Mouse (Mus musculus): ENCODE measurements around the gene Synpo2l. TPM values are rescaled to one million over a fixed set of nuclear protein-coding genes. Genes with fewer than 3 reads are reported as not detected.

The Synpo2l gene
- polyA plus RNA-seq, 1 experiment from 2014 or later: 0.26 TPM

GRCm38 (mm10) chr14:20622412-20622811 lies 45.7 kb downstream of the Synpo2l start:
- H3K27me3 ChIP-seq (ENCODE audit: control insufficient read depth, insufficient read depth, low read length): no peaks in the 10 kb centered on the region
- no peak for ATAC-seq (ENCODE audit: low FRiP score, low TSS enrichment)
- 87% methylated on average over 2 of the region's 2 CpGs for WGBS
- no peak overlapping the region for H3K27ac ChIP-seq (ENCODE audit: low read depth, low read length)
- no peak overlapping the region for H3K4me3 ChIP-seq (ENCODE audit: low read length)
- H3K9me3 ChIP-seq (ENCODE audit: control insufficient read depth, low read length): no peaks in the 10 kb centered on the region
- no peak overlapping the region for H3K4me2 ChIP-seq (replicated peaks; ENCODE audit: low read depth, low read length)
- H3K36me3 ChIP-seq (ENCODE audit: control insufficient read depth, insufficient read depth, low read length): no peaks in the 10 kb centered on the region
- no peak overlapping the region for H3K9ac ChIP-seq (ENCODE audit: low read depth, low read length)
- no peaks in the 10 kb centered on the region for H3K4me1 ChIP-seq (ENCODE audit: control insufficient read depth, insufficient read depth, low read length)

GRCm38 (mm10) chr14:20621903-20622302 lies 46.3 kb downstream of the Synpo2l start:
- Histone ChIP-seq H3K4me2 (replicated peaks; ENCODE audit: low read depth, low read length) (no peak overlapping the region), H3K9ac (ENCODE audit: low read depth, low read length) (no peak overlapping the region), H3K36me3 (ENCODE audit: control insufficient read depth, insufficient read depth, low read length) (no peaks in the 10 kb centered on the region), H3K4me3 (ENCODE audit: low read length) (no peak overlapping the region), H3K27ac (ENCODE audit: low read depth, low read length) (no peak overlapping the region), H3K9me3 (ENCODE audit: control insufficient read depth, low read length) (no peaks in the 10 kb centered on the region), H3K27me3 (ENCODE audit: control insufficient read depth, insufficient read depth, low read length) (no peaks in the 10 kb centered on the region), H3K4me1 (ENCODE audit: control insufficient read depth, insufficient read depth, low read length) (no peaks in the 10 kb centered on the region)
- 88% methylated on average over 2 of the region's 2 CpGs for WGBS
- no peak for ATAC-seq (ENCODE audit: low FRiP score, low TSS enrichment)

- Histone ChIP-seq H3K4me3 (ENCODE audit: low read length) (no peak overlapping the region), H3K9me3 (ENCODE audit: control insufficient read depth, low read length) (no peaks in the 10 kb centered on the region), H3K9ac (ENCODE audit: low read depth, low read length) (no peak overlapping the region), H3K4me1 (ENCODE audit: control insufficient read depth, insufficient read depth, low read length) (no peaks in the 10 kb centered on the region), H3K27ac (ENCODE audit: low read depth, low read length) (no peak overlapping the region), H3K4me2 (replicated peaks; ENCODE audit: low read depth, low read length) (no peak overlapping the region), H3K27me3 (ENCODE audit: control insufficient read depth, insufficient read depth, low read length) (no peaks in the 10 kb centered on the region), H3K36me3 (ENCODE audit: control insufficient read depth, insufficient read depth, low read length) (no peaks in the 10 kb centered on the region)
- ATAC-seq (ENCODE audit: low FRiP score, low TSS enrichment): no peak
These were observed 49.0 kb downstream of the Synpo2l start for GRCm38 (mm10) chr14:20619131-20619530.

GRCm38 (mm10) chr14:20618211-20618610 lies 49.9 kb downstream of the Synpo2l start:
- no peak for ATAC-seq (ENCODE audit: low FRiP score, low TSS enrichment)
- Histone ChIP-seq H3K27ac (ENCODE audit: low read depth, low read length) (no peak overlapping the region), H3K4me2 (replicated peaks; ENCODE audit: low read depth, low read length) (no peak overlapping the region), H3K4me3 (ENCODE audit: low read length) (no peak overlapping the region), H3K9ac (ENCODE audit: low read depth, low read length) (no peak overlapping the region), H3K4me1 (ENCODE audit: control insufficient read depth, insufficient read depth, low read length) (no peaks in the 10 kb centered on the region), H3K36me3 (ENCODE audit: control insufficient read depth, insufficient read depth, low read length) (no peaks in the 10 kb centered on the region), H3K27me3 (ENCODE audit: control insufficient read depth, insufficient read depth, low read length) (no peaks in the 10 kb centered on the region), H3K9me3 (ENCODE audit: control insufficient read depth, low read length) (no peaks in the 10 kb centered on the region)
- 73% methylated on average over 5 of the region's 5 CpGs for WGBS

- Histone ChIP-seq H3K9ac (ENCODE audit: low read depth, low read length) (no peak overlapping the region), H3K4me1 (ENCODE audit: control insufficient read depth, insufficient read depth, low read length) (no peaks in the 10 kb centered on the region), H3K27ac (ENCODE audit: low read depth, low read length) (no peak overlapping the region), H3K4me3 (ENCODE audit: low read length) (no peak overlapping the region), H3K27me3 (ENCODE audit: control insufficient read depth, insufficient read depth, low read length) (no peaks in the 10 kb centered on the region), H3K9me3 (ENCODE audit: control insufficient read depth, low read length) (no peaks in the 10 kb centered on the region), H3K36me3 (ENCODE audit: control insufficient read depth, insufficient read depth, low read length) (no peaks in the 10 kb centered on the region), H3K4me2 (replicated peaks; ENCODE audit: low read depth, low read length) (no peak overlapping the region)
- 22% methylated on average over 2 of the region's 2 CpGs for WGBS
- no peak for ATAC-seq (ENCODE audit: low FRiP score, low TSS enrichment)
These were observed 51.7 kb downstream of the Synpo2l start for GRCm38 (mm10) chr14:20616421-20616820.

GRCm38 (mm10) chr14:20615075-20615474 lies 53.1 kb downstream of the Synpo2l start:
- no peak for ATAC-seq (ENCODE audit: low FRiP score, low TSS enrichment)
- Histone ChIP-seq H3K4me2 (replicated peaks; ENCODE audit: low read depth, low read length) (no peak overlapping the region), H3K36me3 (ENCODE audit: control insufficient read depth, insufficient read depth, low read length) (no peaks in the 10 kb centered on the region), H3K9ac (ENCODE audit: low read depth, low read length) (no peak overlapping the region), H3K27ac (ENCODE audit: low read depth, low read length) (no peak overlapping the region), H3K9me3 (ENCODE audit: control insufficient read depth, low read length) (no peaks in the 10 kb centered on the region), H3K4me1 (ENCODE audit: control insufficient read depth, insufficient read depth, low read length) (no peaks in the 10 kb centered on the region), H3K27me3 (ENCODE audit: control insufficient read depth, insufficient read depth, low read length) (no peaks in the 10 kb centered on the region), H3K4me3 (ENCODE audit: low read length) (no peak overlapping the region)
- WGBS: 97% methylated on average over 2 of the region's 2 CpGs

- no peak overlapping the region for H3K4me3 ChIP-seq (ENCODE audit: low read length)
- no peak overlapping the region for H3K9ac ChIP-seq (ENCODE audit: low read depth, low read length)
- no peaks in the 10 kb centered on the region for H3K4me1 ChIP-seq (ENCODE audit: control insufficient read depth, insufficient read depth, low read length)
- no peaks in the 10 kb centered on the region for H3K36me3 ChIP-seq (ENCODE audit: control insufficient read depth, insufficient read depth, low read length)
- no peak overlapping the region for H3K27ac ChIP-seq (ENCODE audit: low read depth, low read length)
- no peak overlapping the region for H3K4me2 ChIP-seq (replicated peaks; ENCODE audit: low read depth, low read length)
- no peaks in the 10 kb centered on the region for H3K9me3 ChIP-seq (ENCODE audit: control insufficient read depth, low read length)
- no peak for ATAC-seq (ENCODE audit: low FRiP score, low TSS enrichment)
- no peaks in the 10 kb centered on the region for H3K27me3 ChIP-seq (ENCODE audit: control insufficient read depth, insufficient read depth, low read length)
- 100% methylated on average over 1 of the region's 1 CpGs for WGBS
These were observed 55.3 kb downstream of the Synpo2l start for GRCm38 (mm10) chr14:20612820-20613219.

- Histone ChIP-seq H3K36me3 (ENCODE audit: control insufficient read depth, insufficient read depth, low read length) (no peaks in the 10 kb centered on the region), H3K27me3 (ENCODE audit: control insufficient read depth, insufficient read depth, low read length) (no peaks in the 10 kb centered on the region), H3K27ac (ENCODE audit: low read depth, low read length) (no peak overlapping the region), H3K9me3 (ENCODE audit: control insufficient read depth, low read length) (no peaks in the 10 kb centered on the region), H3K4me3 (ENCODE audit: low read length) (no peak overlapping the region), H3K4me1 (ENCODE audit: control insufficient read depth, insufficient read depth, low read length) (no peaks in the 10 kb centered on the region), H3K9ac (ENCODE audit: low read depth, low read length) (no peak overlapping the region), H3K4me2 (replicated peaks; ENCODE audit: low read depth, low read length) (0 out of 2 replicates have a peak overlapping the region, but pooled peaks have one; percentile 8)
- 76% methylated on average over 4 of the region's 4 CpGs for WGBS
- no peak for ATAC-seq (ENCODE audit: low FRiP score, low TSS enrichment)
These were observed 58.0 kb downstream of the Synpo2l start for GRCm38 (mm10) chr14:20610146-20610545.

- H3K27me3 ChIP-seq (ENCODE audit: control insufficient read depth, insufficient read depth, low read length): no peaks in the 10 kb centered on the region
- no peaks in the 10 kb centered on the region for H3K36me3 ChIP-seq (ENCODE audit: control insufficient read depth, insufficient read depth, low read length)
- no peaks in the 10 kb centered on the region for H3K9me3 ChIP-seq (ENCODE audit: control insufficient read depth, low read length)
- 81% methylated on average over 3 of the region's 3 CpGs for WGBS
- H3K4me3 ChIP-seq (ENCODE audit: low read length): no peak overlapping the region
- no peak overlapping the region for H3K4me2 ChIP-seq (replicated peaks; ENCODE audit: low read depth, low read length)
- H3K4me1 ChIP-seq (ENCODE audit: control insufficient read depth, insufficient read depth, low read length): no peaks in the 10 kb centered on the region
- ATAC-seq (ENCODE audit: low FRiP score, low TSS enrichment): no peak
- no peak overlapping the region for H3K9ac ChIP-seq (ENCODE audit: low read depth, low read length)
- no peak overlapping the region; the same call in 1 of the 2 replicates for H3K27ac ChIP-seq (ENCODE audit: low read depth, low read length)
These were observed 58.6 kb downstream of the Synpo2l start for GRCm38 (mm10) chr14:20609519-20609918.
